Mouse (Mus musculus): ENCODE measurements around the gene Akr1c19.
"Not testable (repeated sequence)": the region's sequence is repeated elsewhere in the genome, so short reads cannot be mapped to it uniquely, and the experiment has no call there.

Gene Akr1c19

DNA sequence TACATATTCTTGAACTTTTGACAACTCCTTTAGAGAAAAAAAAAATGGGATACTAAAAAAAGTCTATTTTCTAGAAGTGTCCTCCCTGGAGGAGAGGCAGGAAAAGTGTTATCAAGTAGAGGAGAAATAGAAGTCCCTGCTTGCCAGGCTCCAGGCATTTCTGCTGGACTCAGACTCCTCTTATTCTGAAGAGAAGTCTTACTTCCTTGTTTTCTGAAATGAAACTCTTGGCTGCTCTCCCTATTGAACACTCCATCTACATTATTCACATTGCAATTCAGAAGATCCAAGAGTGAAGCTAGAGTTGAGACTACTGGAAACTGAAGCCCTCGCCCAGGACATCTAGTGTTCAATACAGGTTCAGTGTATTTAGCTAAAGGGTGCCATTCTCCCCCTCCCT is at the start of gene Akr1c19:
Gene Akr1c19, plus strand, starts transcription at position 260 of the 400 bp plus-strand sequence.
- no peak for DNase-seq (ENCODE audit: low spot score)

DNA sequence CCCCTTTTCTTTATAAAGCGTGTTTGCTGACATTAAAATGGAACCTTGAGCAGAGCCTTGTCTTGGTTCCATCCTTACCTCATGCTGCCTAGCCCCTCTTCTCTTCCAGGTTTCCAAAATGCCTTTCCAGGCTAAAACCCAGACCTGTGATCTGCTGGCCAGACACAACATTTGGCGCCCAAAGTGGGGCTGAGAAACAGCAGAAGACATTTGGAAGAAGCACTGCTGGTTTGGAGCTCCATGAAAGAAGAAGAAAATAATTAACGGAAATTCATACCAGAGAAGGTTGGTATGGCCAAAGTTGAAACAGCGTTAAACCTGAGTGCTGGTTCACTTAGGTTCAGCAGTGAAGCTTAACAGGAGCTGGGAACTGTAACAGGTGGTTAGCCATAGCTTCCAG is 47.2 kb upstream of the Akr1c19 start:
- DNase-seq (ENCODE audit: low spot score), result not testable (repeated sequence)

DNA sequence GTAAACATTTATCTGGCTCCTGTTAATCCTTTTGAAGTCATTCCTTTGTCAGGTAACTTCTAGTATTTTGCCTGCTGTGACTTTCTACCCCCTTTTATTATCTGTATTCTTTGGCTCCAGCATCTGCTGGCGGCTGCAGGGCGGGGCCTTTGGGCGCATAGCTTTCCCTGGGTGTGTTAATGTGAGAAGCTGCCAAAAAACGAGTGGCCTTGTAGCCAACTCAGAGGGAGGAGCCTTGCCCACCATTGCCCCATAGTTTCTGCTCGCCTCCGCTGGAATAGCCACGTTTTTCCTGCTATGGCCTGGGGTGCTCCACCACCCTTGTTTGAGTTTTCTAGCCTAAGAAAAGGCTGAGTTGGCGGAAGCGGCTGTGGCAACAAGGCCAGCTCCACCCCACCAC is 45.4 kb upstream of the Akr1c19 start:
- DNase-seq (ENCODE audit: low spot score), result no peak

DNA sequence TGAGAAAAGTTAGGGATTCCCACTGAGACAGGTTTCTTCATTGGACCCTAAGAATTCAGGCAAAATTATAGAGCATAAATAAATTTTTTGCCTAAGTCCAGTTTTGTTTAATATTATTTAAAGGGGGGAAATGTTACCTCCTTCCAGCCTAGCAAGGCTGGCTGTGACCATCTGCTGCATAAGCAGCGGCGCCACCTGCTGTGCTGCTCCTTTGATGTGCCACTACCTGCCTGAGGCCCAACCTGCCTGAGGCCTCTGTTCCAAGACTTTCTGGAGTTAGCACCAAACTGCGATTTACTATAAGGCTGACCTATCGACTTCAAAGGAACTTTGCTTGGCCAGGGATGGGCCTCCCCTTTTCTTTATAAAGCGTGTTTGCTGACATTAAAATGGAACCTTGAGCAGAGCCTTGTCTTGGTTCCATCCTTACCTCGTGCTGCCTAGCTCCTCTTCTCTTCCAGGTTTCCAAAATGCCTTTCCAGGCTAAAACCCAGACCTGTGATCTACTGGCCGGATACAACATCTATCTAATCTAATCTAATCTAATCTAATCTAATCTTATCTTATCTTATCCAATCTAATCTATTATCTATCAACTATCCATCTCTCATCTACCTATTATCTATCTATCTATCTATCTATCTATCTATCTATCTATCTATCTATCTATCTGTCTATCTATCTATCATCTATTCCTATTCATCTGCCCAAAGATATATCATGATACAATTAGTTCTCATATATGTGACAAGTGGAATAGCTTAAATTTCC is 41.7 kb upstream of the Akr1c19 start:
- not testable (repeated sequence) for DNase-seq (ENCODE audit: low spot score)

DNA sequence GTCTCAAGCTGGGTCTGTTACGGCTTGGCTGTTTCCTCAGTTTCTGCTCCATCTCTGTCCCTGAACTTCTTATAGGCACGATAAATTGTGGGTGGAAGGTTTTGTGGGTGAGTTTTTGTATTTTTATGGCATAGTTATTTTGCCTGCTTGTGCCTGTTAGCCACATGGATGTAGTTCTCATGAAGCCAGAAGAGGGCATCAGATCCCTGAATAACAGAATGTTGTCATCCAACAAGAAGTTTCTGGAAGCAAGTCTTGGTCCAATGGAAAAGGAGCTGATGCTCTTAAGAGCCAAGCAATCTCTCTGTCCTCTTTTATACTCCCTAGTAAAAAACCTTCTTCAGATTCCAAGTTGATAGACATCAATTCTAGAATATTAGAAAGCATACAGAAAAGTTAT is 40.3 kb upstream of the Akr1c19 start:
- no peak for DNase-seq (ENCODE audit: low spot score)

DNA sequence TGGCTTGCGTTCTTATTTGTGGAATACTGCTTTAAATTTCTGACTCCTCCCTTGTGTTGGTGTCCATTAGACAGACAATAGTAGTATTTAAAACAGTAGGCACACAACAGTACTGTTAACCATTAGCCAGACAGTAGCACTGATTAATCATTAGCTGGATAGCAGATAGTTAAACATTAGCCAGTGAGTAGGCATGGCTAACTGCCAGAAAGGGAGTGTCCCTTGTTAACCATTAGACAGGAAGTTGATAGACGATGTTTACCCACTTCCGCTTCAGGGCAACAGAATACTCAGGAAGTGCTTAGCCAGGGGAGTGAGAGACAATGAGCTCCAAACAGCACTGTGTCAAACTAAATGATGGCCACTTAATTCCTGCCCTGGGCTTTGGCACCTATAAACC is 37.6 kb upstream of the Akr1c19 start, which contains the start of gene Akr1c13:
Gene Akr1c13, plus strand, starts transcription at position 247 of the 400 bp plus-strand sequence.
- DNase-seq (ENCODE audit: low spot score), result no peak

DNA sequence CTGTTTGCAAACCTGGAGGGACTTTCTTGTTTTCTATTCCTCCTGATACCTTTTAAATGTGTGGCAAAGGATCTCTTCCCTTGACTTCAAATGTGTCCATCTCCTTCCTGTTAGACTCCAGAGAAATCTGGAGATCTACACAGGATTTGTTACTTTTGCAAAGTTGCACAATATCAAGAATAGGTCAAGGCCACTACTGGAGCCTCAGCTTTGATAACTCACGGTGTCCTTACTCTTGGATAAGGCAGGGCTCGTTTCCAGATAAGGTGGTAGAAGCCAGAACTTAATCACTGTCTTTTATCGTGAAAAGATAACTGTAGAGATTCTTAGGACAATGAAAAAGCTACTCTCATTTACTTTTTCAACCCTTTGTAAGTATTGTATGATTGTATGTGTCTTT is 36.0 kb upstream of the Akr1c19 start:
- no peak for DNase-seq (ENCODE audit: low spot score)

DNA sequence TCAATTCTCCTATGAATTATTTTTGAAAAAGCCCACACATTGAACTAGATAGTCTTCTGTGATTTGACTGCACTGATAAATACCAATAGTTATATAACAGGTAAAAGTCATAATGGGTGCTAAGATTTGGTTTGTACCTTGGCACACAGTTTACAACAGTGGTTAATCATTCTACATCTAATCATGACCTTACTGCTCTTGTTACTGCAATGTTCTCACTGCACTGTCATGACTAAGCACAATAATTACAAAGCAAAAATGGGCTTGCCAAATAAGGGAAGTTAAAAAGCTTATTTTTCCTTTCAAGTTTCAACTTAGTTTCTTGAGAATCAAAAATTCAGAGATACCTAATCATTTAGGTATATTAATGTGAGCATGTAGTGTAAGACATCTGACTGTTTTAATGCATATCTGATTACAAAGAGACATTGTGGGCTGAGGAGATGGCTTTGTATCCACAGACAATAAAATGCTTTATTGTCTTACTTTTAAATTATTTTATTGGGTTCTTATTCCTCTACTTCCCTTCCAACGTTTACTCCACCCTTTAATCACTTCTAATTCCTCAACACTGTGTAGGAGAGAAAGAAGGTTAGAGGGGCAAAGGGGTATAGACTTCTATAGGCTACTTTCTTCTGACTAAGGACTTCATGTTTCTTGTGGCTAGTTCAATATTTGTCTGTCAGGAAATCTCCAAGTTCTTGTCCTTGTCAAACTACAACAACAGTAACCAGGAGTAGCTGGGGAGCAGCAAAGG is 22.2 kb upstream of the Akr1c19 start:
- DNase-seq (ENCODE audit: low spot score), result no peak

DNA sequence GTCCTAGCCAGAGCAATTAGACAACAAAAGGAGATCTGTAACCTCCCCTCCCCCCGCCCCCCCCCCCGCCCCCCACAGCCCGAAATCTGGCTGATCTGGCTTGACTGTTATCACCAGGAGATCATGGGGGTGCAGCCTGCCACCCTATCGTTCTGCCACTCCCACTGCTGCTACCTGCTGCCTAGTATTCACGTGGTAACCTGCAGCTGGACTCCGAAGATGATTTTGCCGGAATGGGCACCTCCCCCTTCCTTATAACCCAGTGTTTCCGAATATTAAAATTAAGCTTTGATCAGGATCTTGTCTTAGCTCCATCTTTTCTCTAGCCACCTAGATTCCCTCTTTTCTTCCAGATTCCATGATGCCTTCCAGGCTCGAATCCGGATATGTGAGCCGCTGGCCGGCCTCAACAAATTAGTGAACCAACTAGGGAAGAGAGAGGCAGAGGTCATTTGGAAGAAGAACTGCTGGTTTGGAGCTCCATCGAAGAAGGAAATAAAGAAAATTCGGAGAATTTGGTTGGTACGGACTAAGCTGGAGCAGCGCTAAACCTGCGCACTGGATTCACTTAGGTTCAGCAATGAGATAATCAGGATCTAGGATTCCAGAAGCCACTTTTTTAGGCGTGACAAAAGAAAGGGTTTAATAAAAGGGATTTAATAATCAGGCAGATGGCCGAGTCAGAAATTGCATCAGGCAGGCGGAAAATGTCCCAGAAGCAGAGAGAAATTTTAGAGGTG is 16.8 kb upstream of the Akr1c19 start:
- DNase-seq (ENCODE audit: low spot score), result no peak

DNA sequence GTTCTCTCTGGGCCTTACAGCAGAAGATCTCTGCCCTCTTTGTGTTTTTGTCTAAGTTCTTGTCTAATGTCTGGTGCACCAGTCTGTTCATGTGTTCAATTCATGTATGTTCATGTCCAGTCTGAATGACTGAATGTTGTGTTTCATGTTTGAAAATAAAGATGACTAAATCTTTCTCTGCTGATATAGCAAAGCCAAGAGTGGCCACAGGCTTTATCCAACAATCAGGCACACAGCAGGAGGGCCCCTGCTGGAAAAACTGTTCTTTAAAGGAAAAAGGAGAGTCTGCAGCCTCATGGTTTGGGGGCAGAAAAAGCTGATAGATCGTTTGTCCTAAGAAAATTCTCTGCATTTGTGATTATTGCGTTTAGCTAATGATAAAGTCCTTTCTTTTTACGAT is 16.2 kb upstream of the Akr1c19 start:
- DNase-seq (ENCODE audit: low spot score), result no peak

DNA sequence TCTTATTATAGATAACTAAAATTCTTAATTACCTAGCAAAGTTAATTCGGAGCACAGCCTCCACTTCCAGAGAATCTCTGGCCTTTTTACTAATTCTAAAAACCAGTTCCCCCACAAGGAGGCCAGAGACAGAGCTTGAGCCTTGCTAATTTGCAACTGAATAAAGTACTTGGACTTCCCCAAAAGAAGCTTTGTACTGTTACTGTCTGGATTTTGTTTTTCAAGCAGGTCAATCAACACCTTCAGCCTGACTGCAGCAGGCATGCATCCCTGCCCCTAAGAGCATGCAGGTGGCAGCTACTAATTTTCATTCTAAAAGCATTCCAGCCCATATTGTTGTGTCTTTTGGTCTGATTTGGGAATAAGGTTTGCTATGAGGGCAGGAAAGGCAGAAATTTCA is 13.0 kb upstream of the Akr1c19 start:
- not testable (repeated sequence) for DNase-seq (ENCODE audit: low spot score)

DNA sequence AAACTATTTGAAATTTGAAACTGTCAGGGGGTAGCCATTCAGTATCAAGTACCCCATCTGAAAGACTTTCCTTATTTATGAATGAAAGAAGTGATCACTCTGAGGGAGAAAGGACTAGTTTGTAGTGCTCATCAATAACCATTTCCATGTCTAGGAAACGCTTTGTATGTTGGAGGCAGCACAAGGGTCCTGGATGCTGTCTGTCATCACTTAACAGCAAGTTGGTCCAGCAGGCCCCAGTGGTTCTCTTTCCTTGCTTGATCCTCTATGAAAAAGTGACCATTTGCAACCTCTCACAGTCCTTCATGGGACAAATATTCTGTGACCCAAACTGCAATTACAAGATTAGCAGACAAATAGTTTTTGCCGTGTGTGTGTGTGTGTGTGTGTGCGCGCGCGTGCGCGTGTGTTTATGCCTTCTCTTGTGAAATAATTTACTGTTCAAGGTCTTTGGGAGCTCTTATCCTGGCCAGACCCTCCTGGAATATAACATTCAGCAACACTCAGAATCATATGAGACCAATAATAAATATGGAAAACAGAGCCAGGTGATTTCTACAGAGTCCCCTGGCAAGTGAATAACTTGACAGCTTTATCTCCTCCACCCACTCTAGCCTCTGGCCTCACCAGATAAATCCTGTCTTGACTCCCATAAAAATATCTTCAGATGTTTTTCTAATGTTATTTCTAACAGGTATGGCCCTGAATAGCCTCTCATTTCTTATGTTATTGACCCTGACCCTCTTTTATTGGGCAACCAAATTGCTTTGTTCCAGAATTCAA is 2.5 kb downstream of the Akr1c19 start:
- no peak for DNase-seq (ENCODE audit: low spot score)

DNA sequence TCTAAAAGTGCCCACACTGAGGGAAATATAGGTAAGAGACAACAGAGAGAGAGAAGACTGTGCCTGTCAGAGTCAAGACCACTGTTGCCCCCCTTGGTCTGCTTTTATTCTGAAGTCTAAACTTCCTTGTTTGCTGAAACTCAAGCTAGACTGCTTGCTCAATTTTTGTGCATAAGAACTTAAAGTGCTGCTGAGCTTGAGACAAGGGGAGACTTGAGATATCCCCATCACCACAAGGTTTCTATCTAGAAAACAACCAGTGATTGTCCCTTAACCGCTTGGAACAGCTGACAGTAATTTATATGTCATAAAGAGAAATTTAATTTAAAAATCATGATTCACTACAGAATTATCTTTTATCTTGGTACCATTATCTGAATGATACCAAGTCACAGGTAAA is 4.6 kb downstream of the Akr1c19 start:
- no peak for DNase-seq (ENCODE audit: low spot score)

DNA sequence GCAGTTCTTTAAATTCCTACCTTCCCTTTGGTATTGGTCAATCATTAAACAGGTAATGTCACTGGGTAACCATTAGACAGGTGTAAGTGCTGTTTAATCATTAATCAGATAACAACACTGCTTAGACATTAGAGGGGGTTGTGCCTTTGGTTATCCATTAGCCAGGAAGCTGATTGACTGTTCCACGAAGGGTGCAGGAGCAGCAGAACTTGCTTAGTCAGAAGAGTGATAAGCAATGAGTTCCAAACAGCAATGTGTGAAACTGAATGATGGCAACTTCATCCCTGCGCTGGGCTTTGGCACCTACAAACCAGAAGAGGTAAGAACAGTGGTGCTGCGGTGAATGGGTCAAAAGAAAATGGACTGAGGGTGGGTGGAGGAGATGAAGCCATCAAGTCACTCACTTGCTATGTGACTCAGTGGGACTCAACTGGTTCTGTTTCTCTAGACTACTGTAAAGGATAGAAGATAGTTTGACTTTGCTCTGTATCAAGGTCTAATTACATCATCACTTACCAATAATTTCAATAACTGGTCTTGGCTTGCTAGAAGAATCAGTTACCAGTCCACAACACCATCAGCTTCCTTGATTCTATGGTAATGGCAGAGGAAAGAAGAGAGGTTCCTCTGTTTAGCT is 5.2 kb downstream of the Akr1c19 start:
- DNase-seq (ENCODE audit: low spot score), result no peak

DNA sequence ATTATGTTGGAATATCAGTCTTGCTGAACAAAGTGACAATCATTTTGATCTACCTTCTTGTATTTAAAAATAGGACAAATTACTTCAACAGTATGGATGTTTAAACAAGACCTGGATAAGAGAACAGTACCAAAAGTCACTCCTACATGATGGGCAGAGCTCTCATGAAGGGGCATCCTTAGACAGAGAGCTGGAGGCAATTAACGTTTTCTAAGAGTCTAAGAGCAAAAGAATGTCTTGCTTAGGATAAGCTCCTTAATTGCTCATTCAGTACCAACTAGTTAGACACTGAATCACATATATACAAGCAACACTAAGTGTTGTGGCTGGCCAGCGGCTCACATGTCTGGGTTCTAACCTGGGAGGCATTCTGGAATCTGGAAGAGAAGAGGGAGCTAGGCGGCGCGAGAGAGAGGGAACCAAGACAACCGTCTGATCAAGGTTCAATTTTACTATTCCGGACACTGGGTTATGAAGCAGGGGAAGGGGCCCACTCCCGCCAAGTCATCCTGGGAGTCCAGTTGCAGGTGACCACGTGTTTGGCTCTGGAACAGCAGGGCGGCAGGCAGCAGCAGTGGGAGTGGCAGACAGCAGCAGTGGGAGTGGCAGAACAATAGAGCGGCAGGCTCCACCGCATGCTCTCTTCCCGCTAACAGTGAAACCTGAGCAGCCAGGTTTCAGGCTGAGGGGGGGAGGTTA is 16.5 kb downstream of the Akr1c19 start:
- DNase-seq (ENCODE audit: low spot score), result no peak

DNA sequence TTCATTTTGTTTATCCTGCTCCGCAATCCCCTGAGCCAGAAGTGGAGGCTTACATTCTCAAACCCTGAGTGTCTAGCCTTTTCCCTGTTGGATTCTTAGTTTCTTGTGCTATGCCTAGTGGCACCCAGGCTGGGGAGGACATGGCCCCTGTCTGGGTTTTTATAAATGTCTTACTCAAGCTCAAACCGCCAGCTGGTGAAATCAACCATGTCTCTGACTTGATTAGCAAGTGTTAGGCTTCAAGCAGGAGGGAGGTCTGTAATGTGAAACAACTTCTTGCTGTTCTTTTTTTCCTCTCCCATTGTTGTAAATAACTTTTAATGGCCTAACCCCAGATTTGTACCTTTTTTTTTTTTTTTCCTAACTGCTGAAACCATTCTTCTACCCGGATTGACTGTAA is 20.8 kb downstream of the Akr1c19 start:
- DNase-seq (ENCODE audit: low spot score), result no peak

DNA sequence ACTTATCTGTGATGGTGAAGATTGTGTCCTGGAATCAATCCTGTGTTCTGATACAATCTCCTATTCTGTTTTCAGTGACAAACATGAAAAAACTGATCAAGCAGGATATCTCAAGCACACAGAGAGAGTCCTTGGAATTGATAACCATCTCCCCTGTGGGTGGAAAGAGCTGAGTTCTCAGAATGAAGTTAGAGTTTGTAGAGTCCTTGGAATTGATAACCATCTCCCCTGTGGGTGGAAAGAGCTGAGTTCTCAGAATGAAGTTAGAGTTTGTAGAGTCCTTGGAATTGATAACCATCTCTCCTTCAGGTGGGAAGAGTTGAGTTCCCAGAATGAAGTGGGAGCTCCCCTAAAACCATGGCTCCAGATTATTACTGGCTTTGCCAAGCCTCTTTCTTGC is 28.4 kb downstream of the Akr1c19 start:
- DNase-seq (ENCODE audit: low spot score), result not testable (repeated sequence)

DNA sequence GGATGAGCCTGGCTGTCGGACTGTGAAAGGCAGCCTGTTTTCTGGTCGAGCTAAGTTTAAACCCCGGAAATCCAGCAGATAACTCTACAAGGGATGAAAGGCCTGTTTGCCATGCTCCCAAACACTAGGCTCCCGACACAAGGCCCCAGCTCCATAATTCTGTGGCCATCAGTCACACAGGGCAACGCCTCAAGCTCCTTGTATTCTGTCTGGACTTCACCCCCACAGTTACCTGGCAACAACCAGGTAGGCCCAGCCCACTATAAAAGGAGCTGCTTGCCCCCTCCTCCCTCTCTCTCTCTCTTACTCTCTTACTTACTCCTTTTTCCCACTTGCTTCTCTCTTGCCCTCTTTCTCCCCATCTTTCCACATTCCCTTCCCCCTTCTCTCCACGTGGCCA is 28.8 kb downstream of the Akr1c19 start:
- no peak for DNase-seq (ENCODE audit: low spot score)

DNA sequence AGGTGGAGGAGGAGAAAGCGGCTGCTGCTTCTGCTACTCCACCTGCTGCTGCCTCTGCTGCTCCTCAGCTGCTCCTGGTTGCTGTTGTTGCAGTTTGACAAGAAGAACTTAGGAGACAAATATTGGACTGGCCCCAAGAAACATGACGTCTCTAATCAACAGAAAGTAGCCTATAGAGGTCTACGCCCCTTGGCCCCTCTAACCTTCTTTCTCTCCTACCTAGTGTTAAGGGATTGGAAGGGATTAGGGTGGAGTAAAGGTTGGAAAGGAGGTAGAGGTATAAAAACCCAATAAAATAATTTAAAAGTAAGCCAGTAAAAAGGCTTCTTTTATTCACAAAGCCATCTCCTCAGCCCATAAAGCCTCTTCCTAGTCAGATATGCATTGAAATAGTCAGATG is 36.1 kb downstream of the Akr1c19 start:
- no peak for DNase-seq (ENCODE audit: low spot score)

DNA sequence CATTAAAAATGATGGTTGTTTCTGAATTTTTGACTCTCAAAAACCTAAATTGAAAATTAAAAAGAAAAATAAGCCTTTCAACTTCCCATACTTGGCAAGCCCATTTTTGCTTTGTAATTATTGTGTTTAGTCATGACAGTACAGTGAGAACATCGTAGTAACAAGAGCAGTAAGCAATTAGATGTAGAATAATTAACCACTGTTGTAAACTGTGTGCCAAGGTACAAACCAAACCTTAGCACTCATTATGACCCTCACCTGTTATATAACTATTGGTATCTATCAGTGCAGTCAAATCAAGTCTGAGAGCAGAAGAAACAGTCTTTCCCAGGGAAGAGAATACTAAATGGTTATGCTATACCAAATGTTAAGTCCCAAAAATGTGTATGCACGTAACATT is 36.5 kb downstream of the Akr1c19 start:
- DNase-seq (ENCODE audit: low spot score), result no peak

DNA sequence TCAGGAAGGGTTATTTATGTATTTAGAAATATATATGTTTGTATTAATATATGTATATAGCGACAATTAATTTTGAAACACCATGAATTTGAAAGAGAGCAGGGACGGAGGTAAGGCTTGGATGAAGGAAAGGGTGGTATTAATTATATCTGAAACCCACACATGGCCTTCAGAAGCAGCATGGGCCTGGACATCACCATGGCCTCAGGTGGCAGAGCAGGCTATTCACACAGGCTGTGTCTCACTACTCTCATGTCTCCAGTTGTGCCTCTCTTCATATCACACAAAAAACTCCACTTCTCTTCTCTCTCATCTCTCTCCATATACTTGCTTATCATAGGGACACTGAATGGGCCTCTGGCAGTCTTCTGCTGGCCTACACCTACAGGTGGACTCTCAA is 37.0 kb downstream of the Akr1c19 start:
- not testable (repeated sequence) for DNase-seq (ENCODE audit: low spot score)
